Mouse (Mus musculus): ENCODE results near the gene Soga1. TPM values are rescaled to one million over a fixed set of nuclear protein-coding genes. Genes with fewer than 3 reads are reported as not detected.

The Soga1 gene
- total RNA-seq, 2 experiments from 2014 or later = 2.3 to 2.9 TPM

- no peak for ATAC-seq (replicated peaks; ENCODE audit: poor library complexity)
Observed at GRCm38 (mm10) chr2:157043556-157043955, 35.5 kb downstream of the Soga1 start.

DNA sequence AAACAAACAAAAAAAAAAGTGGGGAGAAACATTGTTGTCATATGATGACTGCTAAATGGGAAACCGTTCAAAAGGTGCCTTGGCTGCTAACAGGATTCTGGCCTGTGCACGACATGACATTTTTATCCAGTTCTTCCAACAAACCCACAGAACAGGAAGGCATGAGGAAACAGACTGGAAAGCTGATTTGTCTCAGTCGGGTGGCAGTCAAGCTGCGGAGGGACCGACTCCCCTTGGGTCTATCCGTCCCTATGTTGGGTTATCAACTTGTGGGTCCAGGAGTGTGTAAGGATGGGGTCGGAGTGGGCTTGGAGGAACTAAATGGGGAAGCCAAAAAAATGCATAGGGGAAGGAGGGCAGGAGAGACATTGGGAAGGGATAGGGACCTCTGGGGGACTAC, 37.6 kb downstream of the Soga1 start:
- ATAC-seq (replicated peaks; ENCODE audit: poor library complexity) = no peak

DNA sequence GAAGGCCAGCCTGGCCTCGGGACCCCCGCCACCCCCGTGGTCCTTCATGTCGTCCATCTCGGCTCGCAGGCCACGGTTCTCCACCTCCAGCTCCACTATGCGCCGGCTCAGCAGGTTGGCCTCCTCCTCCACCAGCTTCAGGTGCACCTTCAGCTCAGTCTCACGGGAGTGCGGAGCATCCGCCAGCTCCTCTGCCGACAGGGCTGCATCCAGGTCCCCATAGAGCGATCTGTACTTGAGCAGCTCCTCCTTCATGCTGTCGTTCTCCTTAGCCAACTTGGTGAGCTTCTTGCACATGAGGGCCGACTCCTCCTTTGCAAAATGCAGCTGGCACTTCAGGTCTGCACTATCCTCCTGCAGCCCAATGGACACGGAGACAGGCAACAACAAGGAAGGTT, 38.4 kb downstream of the Soga1 start:
- no peak for ATAC-seq (replicated peaks; ENCODE audit: poor library complexity)

DNA sequence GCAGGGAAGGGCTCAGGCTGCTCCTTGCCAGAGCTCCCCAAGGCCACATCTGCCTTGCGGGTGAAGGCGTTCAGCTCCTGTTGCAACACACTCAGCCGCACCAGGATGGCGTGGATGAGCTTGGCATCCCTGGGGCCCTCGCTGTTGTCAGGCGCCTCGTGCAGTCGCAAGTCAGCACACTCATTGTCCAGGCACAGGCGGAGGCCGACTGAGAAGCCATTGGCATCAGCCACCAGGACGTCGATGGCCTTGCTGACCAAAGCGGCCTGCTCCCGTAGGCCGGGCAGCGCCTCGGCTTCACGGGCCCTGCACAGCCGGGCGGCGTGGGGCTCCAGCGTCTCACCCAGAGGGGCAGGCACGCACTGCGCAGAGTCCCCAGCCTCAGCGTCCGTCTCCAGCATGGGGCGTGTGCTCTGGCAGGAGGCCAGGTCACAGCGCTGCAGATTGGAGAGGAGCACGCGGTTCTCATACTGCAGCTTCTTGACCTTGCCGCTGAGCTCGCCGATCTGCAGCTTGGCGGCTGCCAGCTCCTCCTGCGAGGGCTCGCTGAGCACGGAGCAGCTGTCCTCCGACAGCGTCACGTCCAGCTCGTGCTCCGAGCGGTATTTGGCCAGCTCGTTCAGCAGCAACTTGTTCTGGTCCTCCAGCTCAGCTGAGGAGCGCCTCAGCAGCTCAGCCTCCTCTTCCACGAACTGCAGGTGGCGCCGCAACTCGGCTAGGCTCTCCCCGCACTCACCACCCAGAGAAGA, 39.0 kb downstream of the Soga1 start:
- ATAC-seq (replicated peaks; ENCODE audit: poor library complexity) = no peak

DNA sequence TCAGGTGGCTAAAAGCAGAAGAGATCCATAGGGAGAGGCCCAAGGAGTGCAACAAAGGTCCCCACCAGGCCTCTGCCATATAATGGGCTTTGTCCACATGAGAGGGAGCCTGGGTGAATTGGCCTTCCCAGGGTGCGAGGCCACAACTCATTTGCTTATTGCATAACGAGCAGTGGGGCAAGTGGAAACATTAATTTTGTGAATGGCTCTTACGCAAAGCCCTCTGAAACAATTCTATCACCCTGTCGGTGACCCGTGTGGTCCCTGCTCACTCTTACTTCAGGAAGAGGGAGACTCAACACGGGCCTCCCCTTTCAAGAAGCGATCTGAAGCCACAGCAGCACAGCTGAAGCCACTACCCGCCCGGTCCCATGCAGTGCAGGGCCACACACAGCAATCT, 41.8 kb downstream of the Soga1 start:
- peak; percentile 84 for ATAC-seq (replicated peaks; ENCODE audit: poor library complexity)

- no peak for ATAC-seq (replicated peaks; ENCODE audit: poor library complexity)
Observed at GRCm38 (mm10) chr2:157036400-157036799, 42.7 kb downstream of the Soga1 start.

DNA sequence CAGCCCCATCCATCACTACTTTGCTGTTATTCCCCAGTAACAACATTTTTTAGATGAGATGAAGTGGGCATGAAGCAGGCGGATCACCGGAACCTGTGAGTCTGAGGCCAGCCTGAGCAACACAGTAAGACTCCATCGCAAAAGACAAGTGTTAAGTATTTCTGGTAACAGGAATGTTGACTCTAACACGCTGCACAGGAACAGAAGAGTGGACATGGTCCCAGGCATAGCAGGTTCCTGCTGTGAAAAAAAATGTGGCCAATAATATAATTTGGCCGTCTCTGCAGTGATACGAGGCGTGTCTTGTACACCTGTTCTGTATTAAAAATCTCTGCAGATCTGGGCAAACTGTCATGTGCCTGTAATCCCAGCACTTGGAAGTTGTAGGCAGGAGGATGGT, 43.7 kb downstream of the Soga1 start:
- ATAC-seq (replicated peaks; ENCODE audit: poor library complexity) = no peak

GRCm38 (mm10) chr2:157030804-157031203, 48.2 kb downstream of the Soga1 start:
- peak; percentile 64 for ATAC-seq (replicated peaks; ENCODE audit: poor library complexity)

GRCm38 (mm10) chr2:157028261-157028660, 50.8 kb downstream of the Soga1 start:
- ATAC-seq (replicated peaks; ENCODE audit: poor library complexity) = no peak

- ATAC-seq (replicated peaks; ENCODE audit: poor library complexity) = peak; percentile 69
Observed at GRCm38 (mm10) chr2:157027106-157028008, 51.7 kb downstream of the Soga1 start.

- no peak for ATAC-seq (replicated peaks; ENCODE audit: poor library complexity)
Observed at GRCm38 (mm10) chr2:157021156-157021555, 57.9 kb downstream of the Soga1 start.

DNA sequence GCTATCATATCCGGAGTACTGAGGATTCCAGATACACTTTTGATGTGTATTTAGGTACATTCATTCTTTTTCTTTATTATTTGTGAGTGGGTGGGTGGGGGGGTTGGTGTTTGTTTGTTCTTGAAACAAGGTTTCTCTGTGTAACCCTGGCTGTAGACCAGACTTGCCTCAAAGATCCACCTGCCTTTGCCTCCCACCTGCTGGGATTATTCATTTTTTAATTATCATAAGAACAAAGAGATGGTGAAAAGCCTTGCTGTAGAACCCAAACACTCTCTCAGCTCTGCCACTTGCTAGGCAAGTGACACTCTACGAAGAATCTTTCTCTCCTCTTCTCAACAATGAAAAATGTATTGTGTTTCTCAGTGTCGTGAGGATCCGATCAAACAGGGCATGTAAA, 59.8 kb downstream of the Soga1 start:
- no peak for ATAC-seq (replicated peaks; ENCODE audit: poor library complexity)

DNA sequence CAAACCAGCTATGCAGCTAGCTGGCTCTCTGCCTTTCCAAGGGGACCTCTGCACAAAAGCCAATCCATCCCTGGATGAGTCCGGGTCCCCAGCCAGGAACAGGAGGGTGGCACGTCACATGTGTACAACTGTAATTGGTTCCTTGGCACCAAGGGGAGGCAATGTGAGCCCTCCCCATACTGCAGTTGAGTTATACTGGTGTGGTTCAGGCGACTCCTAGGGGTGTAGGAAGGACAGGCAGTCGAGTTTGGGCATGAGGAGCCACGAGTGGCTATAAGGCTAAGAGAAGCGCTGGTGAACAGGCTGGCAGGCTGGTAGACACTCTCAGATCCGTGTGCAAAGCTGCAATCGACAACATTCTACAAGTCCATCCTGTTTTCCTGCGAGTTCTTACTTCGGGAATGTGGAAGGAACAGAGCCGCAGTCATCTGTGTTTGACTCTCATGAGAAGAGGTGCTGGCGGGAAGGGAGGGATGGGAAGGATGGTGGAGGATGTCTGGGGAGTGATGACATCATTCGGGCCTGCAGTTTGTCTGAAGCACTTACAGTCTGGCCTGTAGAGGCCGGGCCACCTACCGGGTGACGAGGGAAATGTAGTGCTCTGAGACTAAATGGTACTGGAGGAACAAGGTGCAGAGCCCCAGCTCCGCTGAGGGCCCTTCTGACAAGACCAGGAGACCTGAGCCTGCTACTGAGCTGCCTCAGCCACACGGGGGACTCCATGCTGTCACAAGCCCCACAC, 62.4 kb downstream of the Soga1 start:
- ATAC-seq (replicated peaks; ENCODE audit: poor library complexity) = 0 out of 2 replicates have a peak, but pooled peaks have one; percentile 28

DNA sequence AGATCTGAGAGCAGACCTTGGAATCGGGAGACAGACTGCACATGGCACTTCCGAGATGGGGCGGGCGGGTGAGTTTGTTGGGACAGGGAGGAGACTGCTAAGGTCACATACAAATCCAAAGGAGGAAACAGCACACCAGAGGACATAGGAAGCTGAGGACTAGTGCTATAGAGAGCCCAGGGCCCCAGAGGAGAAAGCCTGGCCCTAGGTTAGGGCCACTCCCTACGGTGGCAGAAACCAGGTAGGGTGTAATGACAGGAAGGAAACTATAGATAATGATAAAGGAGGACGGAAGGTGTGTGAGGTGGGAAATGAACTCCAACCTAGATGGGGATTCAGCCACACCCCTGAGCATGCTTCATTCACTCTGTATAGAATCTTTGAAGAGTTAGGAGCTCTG, 66.7 kb downstream of the Soga1 start:
- ATAC-seq (replicated peaks; ENCODE audit: poor library complexity) = no peak

DNA sequence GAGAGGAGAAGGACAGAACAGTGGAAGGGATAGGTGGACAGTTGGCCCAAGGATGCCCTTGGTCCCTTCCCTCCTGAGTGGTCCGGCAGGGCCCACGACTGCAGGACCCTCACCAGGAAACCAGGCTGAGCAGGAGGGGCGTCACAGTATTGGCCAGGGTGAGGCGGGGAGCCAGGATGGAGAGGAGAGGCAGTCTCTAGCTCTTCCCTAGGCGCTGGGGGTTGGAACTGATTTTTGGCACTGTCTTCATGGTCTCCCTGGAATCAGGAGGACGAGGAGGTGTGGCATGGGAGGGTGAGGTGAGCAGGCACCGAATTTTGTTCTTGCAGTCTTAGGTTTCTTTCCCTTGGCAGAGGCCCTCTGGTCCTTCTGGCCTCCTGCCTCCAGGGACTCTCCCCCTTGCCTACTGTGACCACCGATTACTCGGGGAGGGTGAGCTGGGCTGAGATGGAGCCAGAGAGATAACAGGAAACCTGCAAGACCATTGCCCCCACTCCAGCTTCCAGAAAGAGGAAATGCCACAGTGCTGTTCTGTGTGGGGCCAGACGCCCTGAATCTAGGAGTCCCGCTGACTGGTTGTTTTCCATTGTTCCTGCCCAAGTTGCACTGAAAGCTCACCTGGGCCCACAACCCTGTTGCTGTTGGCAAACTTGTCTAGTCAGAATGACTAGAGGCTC, 68.3 kb downstream of the Soga1 start:
- ATAC-seq (replicated peaks; ENCODE audit: poor library complexity) = peak; percentile 54

DNA sequence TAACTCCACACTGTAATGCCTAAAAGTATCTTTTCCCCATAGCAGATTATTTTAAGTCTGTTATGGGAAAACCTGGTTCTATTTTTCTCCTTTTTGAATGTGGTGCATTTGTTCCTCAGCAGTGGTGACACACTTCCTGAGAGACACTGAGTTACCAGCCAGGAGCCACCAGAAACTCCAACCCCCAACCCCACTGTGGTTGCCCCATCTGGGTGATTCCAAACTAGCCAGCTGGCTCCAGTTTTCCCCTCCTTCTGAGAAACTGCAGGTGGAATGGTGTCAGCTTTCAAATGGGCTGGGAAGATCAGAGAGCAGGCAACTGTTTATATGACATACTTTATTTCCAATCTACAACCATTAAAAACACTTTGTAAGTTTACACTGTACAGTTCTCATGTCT, 68.9 kb downstream of the Soga1 start:
- 0 out of 2 replicates have a peak, but pooled peaks have one; percentile 13 for ATAC-seq (replicated peaks; ENCODE audit: poor library complexity)

- no peak for ATAC-seq (replicated peaks; ENCODE audit: poor library complexity)
Observed at GRCm38 (mm10) chr2:157008509-157008908, 70.5 kb downstream of the Soga1 start.

DNA sequence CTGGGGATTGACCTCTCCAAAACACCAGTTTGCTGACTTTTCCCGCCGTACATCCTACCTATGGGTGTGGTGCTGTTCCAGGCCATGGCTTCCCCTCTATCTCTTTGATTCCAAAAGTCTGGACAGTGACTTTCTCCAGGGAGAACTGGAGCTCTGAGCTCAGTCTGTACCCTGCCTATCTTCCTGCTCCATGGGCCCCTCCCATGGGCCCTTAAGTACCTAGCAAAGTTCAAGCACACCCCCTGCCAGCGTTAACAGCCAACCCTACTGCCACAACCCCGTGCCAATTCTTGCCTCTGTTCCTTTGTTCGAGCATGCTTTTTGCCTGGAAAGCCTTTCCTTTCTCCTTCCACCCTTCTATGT, 71.8 kb downstream of the Soga1 start:
- ATAC-seq (replicated peaks; ENCODE audit: poor library complexity) = no peak

GRCm38 (mm10) chr2:157006511-157007233, 72.4 kb downstream of the Soga1 start, which contains the start of gene Dsn1:
Gene Dsn1 (minus strand): TSS chr2:157007154.
- peak; percentile 72 for ATAC-seq (replicated peaks; ENCODE audit: poor library complexity)

DNA sequence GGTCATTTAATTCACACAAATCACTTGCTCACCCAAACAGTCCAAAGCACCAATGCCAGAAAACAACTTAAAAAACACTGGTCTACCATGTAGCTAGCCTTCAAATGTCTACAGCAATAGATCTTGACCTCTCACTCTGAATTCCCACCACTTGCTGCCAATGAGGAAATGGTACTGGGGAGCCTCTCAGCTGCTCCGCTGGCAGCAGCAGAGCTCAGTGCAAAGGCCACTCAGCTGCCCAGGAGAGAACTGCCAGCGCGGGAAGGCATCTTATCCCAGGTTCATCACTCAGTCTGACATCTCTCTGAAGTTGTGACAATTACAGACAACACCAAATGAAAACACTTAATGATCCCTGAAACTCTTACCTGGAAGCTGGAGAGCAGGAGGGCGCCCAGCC, 76.7 kb downstream of the Soga1 start:
- ATAC-seq (replicated peaks; ENCODE audit: poor library complexity) = no peak
